Mouse (Mus musculus) ZHBTc4 (cell line): ENCODE measurements around the gene Hmgb1.
A peak's percentile ranks its signal among the peaks of the same experiment; 100 is the strongest.

Source experiments
- DNase-seq: peaks from one replicate; pipeline ENCODE4 v3.0.0-alpha.2; 2011; ENCODE audit warnings: low read depth, low spot score

Gene Hmgb1

DNA sequence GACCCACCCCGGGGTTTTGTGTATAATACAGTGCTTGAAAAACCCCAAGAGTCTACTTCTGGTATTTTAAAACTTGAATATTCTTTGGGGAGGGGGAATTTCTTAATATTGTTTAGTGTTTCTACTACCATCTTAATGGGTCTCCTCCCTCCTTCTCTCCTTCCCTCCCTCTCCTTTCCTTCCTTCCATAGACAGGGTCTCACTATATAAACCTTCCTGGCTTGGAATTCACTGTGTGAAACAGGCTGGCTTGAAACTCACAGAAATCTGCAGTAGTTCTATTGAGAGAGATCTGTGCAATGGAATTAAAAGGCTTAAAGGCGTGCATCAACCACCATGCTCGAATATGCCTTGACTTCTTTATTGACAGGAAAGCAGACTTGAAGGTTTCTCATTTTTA lies 1.5 kb upstream of the Hmgb1 start:
- DNase-seq, result no peak

DNA sequence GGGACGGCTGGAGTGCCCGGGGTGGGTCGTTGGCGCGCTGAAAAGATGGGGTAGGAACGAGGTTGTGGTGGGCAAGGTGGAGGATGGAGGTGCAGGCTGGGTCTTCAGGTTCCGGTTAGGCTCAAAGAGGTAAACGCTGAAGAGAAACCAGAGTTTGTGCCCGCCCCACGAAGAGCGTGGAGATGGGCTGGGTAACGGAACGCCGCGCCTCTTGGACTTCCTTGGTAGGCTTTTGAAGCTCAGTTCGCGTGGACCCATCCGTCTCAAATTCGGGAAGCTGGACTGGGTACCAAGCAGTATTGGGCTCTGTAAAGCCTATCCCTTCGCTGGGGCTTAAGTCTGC lies 526 bp upstream of the Hmgb1 start:
- no peak for DNase-seq

- DNase-seq, result no peak
Observed at GRCm38 (mm10) chr5:149183721-149184103, 577 bp downstream of the Hmgb1 start.

DNA sequence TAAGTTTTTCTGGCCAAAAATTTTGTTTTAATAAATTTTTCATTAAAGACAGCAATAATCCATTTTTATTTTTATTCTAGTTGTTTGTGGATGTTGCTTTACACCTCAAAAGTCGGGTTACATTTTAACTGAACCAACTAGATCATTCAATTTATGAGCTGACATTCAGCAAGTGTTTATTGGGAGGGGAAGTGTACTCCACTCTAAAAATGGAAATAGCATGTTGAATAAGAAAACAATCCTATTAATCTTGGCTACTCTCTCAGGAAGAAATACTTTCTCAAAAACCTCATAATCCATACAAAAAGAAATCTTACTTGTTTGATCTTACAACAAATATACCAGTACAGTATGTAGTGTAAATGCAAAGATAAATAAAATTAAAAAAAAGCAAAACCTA lies 1.2 kb downstream of the Hmgb1 start:
- no peak for DNase-seq

DNA sequence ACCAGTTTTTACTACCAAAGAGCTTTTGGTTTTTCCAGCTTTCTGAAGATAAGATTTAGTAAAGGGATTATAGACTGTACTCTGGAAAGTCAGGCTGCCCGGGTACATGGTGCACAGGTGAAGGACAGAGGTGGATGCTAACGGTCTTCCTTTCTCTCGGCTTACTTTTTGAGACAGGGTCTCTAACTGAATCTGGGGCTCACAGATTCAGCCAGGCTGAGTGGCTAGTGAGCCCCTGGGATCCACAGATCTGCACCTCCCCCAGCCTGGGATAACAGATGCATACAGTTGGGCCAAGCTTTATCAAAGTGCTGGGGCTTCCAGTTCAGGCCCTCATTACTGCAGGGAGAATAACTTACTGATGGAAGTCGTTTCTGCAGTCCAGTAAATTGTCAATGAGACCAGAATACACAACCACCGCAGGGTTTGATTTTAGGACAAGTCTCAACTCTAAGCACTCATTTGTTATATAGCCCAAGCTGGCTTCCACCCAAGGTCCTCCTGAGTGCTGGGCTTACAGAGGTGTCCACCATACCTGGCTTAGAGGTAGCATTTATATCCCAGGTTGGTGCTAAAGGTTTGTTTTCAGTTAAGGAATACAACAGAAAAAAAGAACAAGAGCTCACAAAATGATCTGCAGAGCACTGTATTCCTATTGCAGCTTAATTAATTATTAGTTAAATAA lies 2.0 kb downstream of the Hmgb1 start:
- no peak for DNase-seq

DNA sequence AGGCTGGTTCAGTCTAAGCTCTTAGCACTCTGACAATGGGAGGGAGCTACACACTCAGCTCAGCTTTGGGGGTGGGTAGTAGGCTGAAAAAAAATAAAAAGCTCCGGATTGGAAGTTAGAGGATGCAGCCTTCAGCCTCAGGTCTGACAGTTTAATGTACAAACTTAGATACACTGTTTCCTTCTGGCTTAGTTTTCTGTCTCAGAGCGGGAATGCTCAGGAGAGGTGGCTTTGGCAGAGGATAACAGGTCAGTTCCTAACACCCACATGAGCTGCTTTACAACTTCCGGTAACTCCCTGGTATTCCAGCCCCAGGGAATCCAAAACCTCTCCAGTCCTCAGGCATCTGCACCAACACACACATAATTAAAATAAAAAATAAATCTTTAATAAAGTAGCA lies 4.5 kb downstream of the Hmgb1 start:
- DNase-seq, result no peak

DNA sequence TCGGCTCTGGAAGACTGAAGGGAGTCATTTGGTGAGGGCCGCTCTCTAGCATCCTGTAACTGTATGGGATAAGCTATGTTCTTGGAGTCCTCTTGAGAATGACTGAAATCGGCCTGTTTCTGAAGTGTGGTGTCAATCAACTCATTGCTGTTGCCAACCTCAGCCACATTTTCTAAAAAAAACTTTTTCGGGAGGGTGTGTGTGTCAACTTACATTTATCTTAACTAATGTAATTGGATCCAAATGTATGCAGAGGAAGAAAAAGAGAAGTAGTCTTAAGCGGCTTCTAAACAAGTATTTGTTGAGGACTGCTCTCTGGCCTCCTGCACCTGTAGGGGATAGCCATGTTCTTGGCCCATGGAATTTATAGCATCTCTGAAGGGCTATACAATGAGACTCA lies 6.2 kb downstream of the Hmgb1 start:
- no peak for DNase-seq

DNA sequence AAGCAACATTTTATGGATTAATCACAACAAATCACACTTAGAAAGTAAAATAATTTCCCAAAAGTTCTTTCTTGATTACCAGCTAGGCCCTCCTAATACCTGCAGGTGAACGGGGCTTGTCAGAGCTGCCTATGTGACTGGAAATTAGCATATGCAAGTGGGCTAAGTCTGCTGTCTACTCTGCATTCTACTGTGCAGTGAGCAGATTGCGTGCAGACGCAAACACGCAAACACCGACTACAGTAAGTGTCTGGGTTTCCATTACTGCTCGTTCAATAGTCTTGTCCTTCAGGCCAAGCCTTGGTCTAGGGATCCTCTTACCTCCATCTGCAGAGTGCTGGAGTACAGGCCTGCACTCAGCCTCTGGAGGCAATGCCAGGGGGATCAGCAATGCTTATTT lies 8.6 kb downstream of the Hmgb1 start:
- DNase-seq, result no peak

DNA sequence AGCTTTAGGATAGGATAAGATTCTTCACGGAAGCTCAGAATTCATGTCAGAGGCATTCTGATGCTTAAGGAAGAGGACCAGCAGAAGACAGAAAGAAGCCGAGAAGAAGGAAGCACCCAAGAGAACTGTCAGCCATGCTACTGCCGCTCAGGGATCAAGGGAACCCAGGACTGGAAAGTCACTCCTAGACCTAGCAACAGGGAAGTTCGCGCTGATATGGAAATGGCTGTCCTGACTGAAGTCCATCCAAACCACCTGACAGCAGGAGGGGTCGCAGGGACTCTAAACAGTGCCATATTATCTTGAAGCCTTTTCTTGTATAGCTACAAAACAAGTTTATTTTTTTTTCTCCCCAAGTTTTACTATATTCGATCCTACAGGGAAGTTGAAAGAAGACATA lies 9.8 kb downstream of the Hmgb1 start:
- no peak for DNase-seq

DNA sequence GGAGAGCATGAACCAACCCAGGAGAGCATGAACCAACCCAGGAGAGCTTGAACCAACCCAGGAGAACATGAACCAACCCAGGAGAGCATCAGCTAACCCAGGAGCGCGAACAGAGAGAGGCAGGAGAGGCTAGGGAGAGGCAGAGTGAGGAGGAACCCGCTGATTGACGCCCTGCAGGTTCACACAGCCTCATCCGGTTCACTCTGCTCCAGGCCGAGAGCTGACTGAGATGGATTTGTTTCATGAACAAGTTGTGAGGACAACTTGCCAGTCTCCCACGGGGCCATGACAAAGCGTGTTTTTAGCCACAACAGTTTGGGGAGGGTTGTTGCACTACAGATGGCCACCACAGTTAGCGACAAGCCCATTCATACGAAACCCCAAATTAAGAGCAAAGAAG lies 12.0 kb downstream of the Hmgb1 start:
- DNase-seq, result no peak

- peak; percentile 56 for DNase-seq
Observed at GRCm38 (mm10) chr5:149170841-149171588, 13.3 kb downstream of the Hmgb1 start.

DNA sequence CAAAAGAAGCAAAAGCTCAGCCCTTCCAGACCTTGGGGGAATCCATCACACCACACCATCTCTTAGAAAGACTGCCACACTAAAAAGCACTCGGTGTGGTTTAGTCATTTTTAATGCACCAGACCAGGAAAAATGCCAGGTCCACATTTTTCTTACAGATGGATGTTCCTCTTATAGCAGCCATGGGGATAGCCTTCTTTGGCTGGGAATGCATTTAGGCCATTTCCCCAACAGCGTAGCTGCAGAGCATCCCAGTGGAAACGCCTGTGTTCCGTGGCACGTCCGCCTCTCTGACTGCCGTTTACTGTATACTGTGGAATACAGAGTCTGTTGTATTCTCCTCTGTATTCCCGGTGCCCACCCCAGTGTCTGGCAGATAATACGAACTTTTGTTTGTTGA lies 15.5 kb downstream of the Hmgb1 start:
- no peak for DNase-seq

GRCm38 (mm10) chr5:149168051-149168450 lies 16.2 kb downstream of the Hmgb1 start:
- no peak for DNase-seq

DNA sequence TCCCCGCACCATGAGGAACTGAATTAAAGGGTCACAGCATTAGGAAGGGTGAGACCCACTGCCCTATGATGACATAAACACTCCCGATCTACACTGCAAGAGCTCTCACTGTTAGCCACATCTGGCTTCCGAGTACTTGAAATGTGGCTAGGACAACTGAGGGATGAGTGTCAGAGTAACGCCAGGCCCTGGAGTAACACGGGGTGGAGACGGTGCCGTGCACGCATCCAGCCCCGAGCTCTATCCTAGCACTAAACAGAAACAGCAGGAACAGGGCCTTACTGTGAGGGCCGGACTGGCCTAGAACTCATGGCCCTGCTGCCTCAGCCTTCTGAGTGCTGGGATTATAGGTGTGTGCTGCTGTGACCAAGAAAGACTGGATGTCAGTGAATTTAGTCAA lies 18.3 kb downstream of the Hmgb1 start:
- DNase-seq, result no peak

GRCm38 (mm10) chr5:149164881-149165280 lies 19.4 kb downstream of the Hmgb1 start:
- DNase-seq, result no peak

DNA sequence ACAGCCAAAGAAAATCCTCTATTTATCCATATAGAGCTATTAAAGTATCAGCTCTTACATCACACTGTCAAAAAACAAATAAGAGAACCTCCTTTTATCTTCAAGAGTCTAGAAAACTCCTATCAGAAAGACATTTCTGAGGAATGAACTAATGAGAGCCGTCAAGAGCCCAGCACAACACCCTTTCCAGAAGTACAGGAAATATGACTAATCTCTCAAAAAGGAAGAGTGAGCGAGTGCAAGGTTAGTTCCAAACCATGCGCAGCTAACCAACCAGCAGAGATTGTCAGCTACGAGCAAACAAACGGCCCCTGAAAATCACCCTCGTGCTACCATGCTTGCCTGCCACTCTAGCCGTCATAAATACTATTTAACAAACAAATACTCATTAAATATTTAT lies 21.4 kb downstream of the Hmgb1 start:
- DNase-seq, result no peak

- no peak for DNase-seq
Observed at GRCm38 (mm10) chr5:149160469-149160868, 23.8 kb downstream of the Hmgb1 start.

GRCm38 (mm10) chr5:149159021-149159420 lies 25.3 kb downstream of the Hmgb1 start:
- no peak for DNase-seq

DNA sequence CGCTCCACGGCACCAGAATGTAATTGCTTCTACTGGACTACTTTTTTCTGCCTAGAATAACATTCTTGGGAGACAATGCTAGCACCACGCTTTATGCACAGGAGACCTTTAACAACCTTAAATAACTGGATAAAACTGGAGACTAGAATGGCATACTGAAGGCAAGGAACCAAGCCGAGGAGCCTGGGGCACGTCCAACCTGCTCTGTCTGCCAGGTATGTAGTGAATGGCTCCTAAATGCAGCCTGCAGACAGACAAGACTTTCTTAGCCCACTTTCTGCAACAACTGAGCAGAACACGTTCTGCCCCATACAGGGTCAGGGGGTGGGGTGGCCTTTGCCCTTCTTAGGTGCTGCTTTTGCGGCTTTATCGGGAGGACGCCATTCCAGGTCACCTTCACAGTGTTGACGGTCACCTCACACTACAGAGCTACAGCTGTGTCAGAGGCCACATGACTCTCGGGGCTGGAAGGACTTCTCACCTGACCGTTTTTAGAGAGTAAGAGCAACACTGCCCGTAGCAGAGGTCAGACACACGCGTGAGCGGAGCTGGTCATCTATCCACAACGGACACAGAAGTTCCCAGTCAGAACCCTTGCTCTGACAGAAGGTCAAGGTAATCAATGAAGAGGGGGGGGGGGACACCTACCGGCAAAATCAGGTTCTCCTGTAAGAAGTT lies 27.3 kb downstream of the Hmgb1 start:
- no peak for DNase-seq

- peak; percentile 22 for DNase-seq
Observed at GRCm38 (mm10) chr5:149152774-149153155, 31.5 kb downstream of the Hmgb1 start.

GRCm38 (mm10) chr5:149152063-149152773 lies 32.1 kb downstream of the Hmgb1 start:
- DNase-seq, result peak; percentile 16

GRCm38 (mm10) chr5:149150882-149151281 lies 33.4 kb downstream of the Hmgb1 start:
- no peak for DNase-seq
